Mouse (Mus musculus): Measurements from ENCODE around the gene Zfp449. TPM values are rescaled to one million over a fixed set of nuclear protein-coding genes. Genes with fewer than 3 reads are reported as not detected.
"Not testable (repeated sequence)": the region's sequence is repeated elsewhere in the genome, so short reads cannot be mapped to it uniquely, and the experiment has no call there.

Gene Zfp449
- polyA plus RNA-seq (2016; fragmentation: Nextera tagmentation; extraction: Ambion mirVana), result 1.2 and 1.5 TPM in 2 replicates

- H3K36me3 ChIP-seq, result no peaks in the 10 kb centered on the region
- H3K27ac ChIP-seq, result no peak within 1 kb of the TSS
- peak within 1 kb of the TSS; percentile 67 for H3K9ac ChIP-seq
- peak; percentile 95 for ATAC-seq
- H3K9me3 ChIP-seq (replicated peaks), result no peaks in the 10 kb centered on the region
- WGBS (ENCODE audit: insufficient replicate concordance), result 11% methylated on average over 39 of the region's 39 CpGs
- peak within 1 kb of the TSS; percentile 73 for H3K4me2 ChIP-seq
- H3K27me3 ChIP-seq (replicated peaks), result no peaks in the 10 kb centered on the region
- peak within 1 kb of the TSS; percentile 62 for H3K4me3 ChIP-seq
- H3K4me1 ChIP-seq, result no peaks in the 10 kb centered on the region
Measured at GRCm38 (mm10) chrX:56346176-56346931, at the start of gene Zfp449. Zfp449 (plus strand) TSS chrX:56346400.

GRCm38 (mm10) chrX:56307597-56307996 lies 38.6 kb upstream of the Zfp449 start:
- H3K9me3 ChIP-seq (replicated peaks), result no peaks in the 10 kb centered on the region
- WGBS (ENCODE audit: insufficient replicate concordance), result 53% methylated on average over 5 of the region's 5 CpGs
- no peak overlapping the region for H3K4me3 ChIP-seq
- no peak overlapping the region for H3K4me2 ChIP-seq
- no peaks in the 10 kb centered on the region for H3K4me1 ChIP-seq
- no peak overlapping the region for H3K27ac ChIP-seq
- H3K9ac ChIP-seq, result no peak overlapping the region
- H3K36me3 ChIP-seq, result no peaks in the 10 kb centered on the region
- H3K27me3 ChIP-seq (replicated peaks), result no peaks in the 10 kb centered on the region
- ATAC-seq, result no peak

- no peaks in the 10 kb centered on the region for H3K36me3 ChIP-seq
- WGBS (ENCODE audit: insufficient replicate concordance), result 50% methylated on average over 1 of the region's 1 CpGs
Measured at GRCm38 (mm10) chrX:56312813-56313212, 33.4 kb upstream of the Zfp449 start.

GRCm38 (mm10) chrX:56322096-56322495 lies 24.1 kb upstream of the Zfp449 start:
- Histone ChIP-seq H3K27me3 (replicated peaks) (no peaks in the 10 kb centered on the region), H3K4me1 (no peaks in the 10 kb centered on the region), H3K36me3 (no peaks in the 10 kb centered on the region), H3K27ac (no peak overlapping the region), H3K9ac (no peak overlapping the region), H3K4me3 (no peak overlapping the region), H3K4me2 (no peak overlapping the region), H3K9me3 (replicated peaks) (no peaks in the 10 kb centered on the region)
- 57% methylated on average over 5 of the region's 5 CpGs for WGBS (ENCODE audit: insufficient replicate concordance)
- no peak for ATAC-seq

More at GRCm38 (mm10) chrX:56312813-56313212, 33.4 kb upstream of the Zfp449 start:
- H3K27ac ChIP-seq, result no peak overlapping the region
- no peak overlapping the region for H3K4me3 ChIP-seq
- H3K4me2 ChIP-seq, result no peak overlapping the region
- no peaks in the 10 kb centered on the region for H3K4me1 ChIP-seq
- no peak for ATAC-seq
- no peaks in the 10 kb centered on the region for H3K27me3 ChIP-seq (replicated peaks)
- no peaks in the 10 kb centered on the region for H3K9me3 ChIP-seq (replicated peaks)
- H3K9ac ChIP-seq, result no peak overlapping the region

GRCm38 (mm10) chrX:56322731-56323130 lies 23.5 kb upstream of the Zfp449 start:
- no peak overlapping the region for H3K4me2 ChIP-seq
- 48% methylated on average over 2 of the region's 2 CpGs for WGBS (ENCODE audit: insufficient replicate concordance)
- H3K27ac ChIP-seq, result no peak overlapping the region
- no peaks in the 10 kb centered on the region for H3K27me3 ChIP-seq (replicated peaks)
- no peaks in the 10 kb centered on the region for H3K9me3 ChIP-seq (replicated peaks)
- H3K9ac ChIP-seq, result no peak overlapping the region
- H3K4me1 ChIP-seq, result no peaks in the 10 kb centered on the region
- no peak overlapping the region for H3K4me3 ChIP-seq
- no peaks in the 10 kb centered on the region for H3K36me3 ChIP-seq
- no peak for ATAC-seq

- Histone ChIP-seq H3K4me1 (no peaks in the 10 kb centered on the region), H3K9ac (no peak overlapping the region), H3K27ac (no peak overlapping the region), H3K4me2 (no peak overlapping the region), H3K9me3 (replicated peaks) (no peaks in the 10 kb centered on the region), H3K36me3 (no peaks in the 10 kb centered on the region), H3K27me3 (replicated peaks) (no peaks in the 10 kb centered on the region), H3K4me3 (no peak overlapping the region)
- 57% methylated on average over 3 of the region's 3 CpGs for WGBS (ENCODE audit: insufficient replicate concordance)
- no peak for ATAC-seq
Measured at GRCm38 (mm10) chrX:56332046-56332445, 14.2 kb upstream of the Zfp449 start.

- Histone ChIP-seq H3K9ac (no peak overlapping the region), H3K36me3 (no peaks in the 10 kb centered on the region), H3K4me3 (no peak overlapping the region), H3K4me2 (no peak overlapping the region), H3K27ac (no peak overlapping the region), H3K4me1 (no peaks in the 10 kb centered on the region), H3K9me3 (replicated peaks) (no peaks in the 10 kb centered on the region), H3K27me3 (replicated peaks) (no peaks in the 10 kb centered on the region)
- no peak for ATAC-seq
Measured at GRCm38 (mm10) chrX:56340305-56340704, 5.9 kb upstream of the Zfp449 start.

- no peaks in the 10 kb centered on the region for H3K4me1 ChIP-seq
- no peak for ATAC-seq
- H3K9ac ChIP-seq, result no peak overlapping the region
- no peak overlapping the region for H3K4me2 ChIP-seq
- no peaks in the 10 kb centered on the region for H3K36me3 ChIP-seq
- no peak overlapping the region for H3K4me3 ChIP-seq
- H3K27ac ChIP-seq, result no peak overlapping the region
- H3K9me3 ChIP-seq (replicated peaks), result no peaks in the 10 kb centered on the region
- H3K27me3 ChIP-seq (replicated peaks), result no peaks in the 10 kb centered on the region
- WGBS (ENCODE audit: insufficient replicate concordance), result 75% methylated on average over 3 of the region's 3 CpGs
Measured at GRCm38 (mm10) chrX:56342921-56343320, 3.3 kb upstream of the Zfp449 start.

- Histone ChIP-seq H3K27me3 (replicated peaks) (no peaks in the 10 kb centered on the region), H3K36me3 (no peaks in the 10 kb centered on the region), H3K9ac (peak overlapping the region; percentile 67), H3K4me1 (no peaks in the 10 kb centered on the region), H3K4me2 (peak overlapping the region; percentile 73), H3K27ac (no peak overlapping the region), H3K4me3 (peak overlapping the region; percentile 62), H3K9me3 (replicated peaks) (no peaks in the 10 kb centered on the region)
- ATAC-seq, result no peak
- 55% methylated on average over 8 of the region's 8 CpGs for WGBS (ENCODE audit: insufficient replicate concordance)
Measured at GRCm38 (mm10) chrX:56346932-56347253, 693 bp downstream of the Zfp449 start.

- Histone ChIP-seq H3K4me2 (peak within 1 kb of the TSS; percentile 66), H3K4me3 (peak within 1 kb of the TSS; percentile 52), H3K27me3 (replicated peaks) (peaks cover 17% of the 10 kb centered on the region)
- not testable (repeated sequence) for H3K4me1 ChIP-seq; H3K27ac ChIP-seq; H3K36me3 ChIP-seq; H3K9ac ChIP-seq; H3K9me3 ChIP-seq (replicated peaks)
- 6% methylated on average over 45 of the region's 56 CpGs for WGBS (ENCODE audit: insufficient replicate concordance)
- peak; percentile 83 for ATAC-seq
Measured at GRCm38 (mm10) chrX:56374431-56375128, 28.4 kb downstream of the Zfp449 start, which contains the start of gene Smim10l2a. Smim10l2a (plus strand) TSS chrX:56374586.

GRCm38 (mm10) chrX:56380852-56381251 lies 34.7 kb downstream of the Zfp449 start:
- no peak for ATAC-seq
- no peaks in the 10 kb centered on the region for H3K4me1 ChIP-seq
- H3K9ac ChIP-seq, result no peak overlapping the region
- H3K36me3 ChIP-seq, result no peaks in the 10 kb centered on the region
- WGBS (ENCODE audit: insufficient replicate concordance), result 42% methylated on average over 2 of the region's 2 CpGs
- no peak overlapping the region for H3K27ac ChIP-seq
- no peaks in the 10 kb centered on the region for H3K9me3 ChIP-seq (replicated peaks)
- no peak overlapping the region for H3K4me3 ChIP-seq
- 0 out of 2 replicates have a peak, but pooled peaks cover under 1% of the 10 kb centered on the region for H3K27me3 ChIP-seq (replicated peaks)
- no peak overlapping the region for H3K4me2 ChIP-seq

GRCm38 (mm10) chrX:56384142-56384541 lies 37.9 kb downstream of the Zfp449 start:
- H3K9me3 ChIP-seq (replicated peaks), result no peaks in the 10 kb centered on the region
- no peaks in the 10 kb centered on the region for H3K4me1 ChIP-seq
- H3K36me3 ChIP-seq, result no peaks in the 10 kb centered on the region
- H3K4me3 ChIP-seq, result no peak overlapping the region
- no peak overlapping the region for H3K9ac ChIP-seq
- WGBS (ENCODE audit: insufficient replicate concordance), result 78% methylated on average over 2 of the region's 2 CpGs
- H3K27ac ChIP-seq, result no peak overlapping the region
- H3K27me3 ChIP-seq (replicated peaks), result no peaks in the 10 kb centered on the region
- H3K4me2 ChIP-seq, result no peak overlapping the region
- no peak for ATAC-seq
